Mouse (Mus musculus) forebrain, postnatal 0 days (tissue): Measurements from ENCODE around the gene Sik3. TPM values are rescaled to one million over a fixed set of nuclear protein-coding genes. Genes with fewer than 3 reads are reported as not detected.

Source experiments
- ATAC-seq: fragments of 200-750 bp; cut with Nextera tagmentation; 2 replicates; pipeline ENCODE4 v1.8.0; 2017; ENCODE audit warnings: mild to moderate bottlenecking, moderate library complexity
- DNase-seq: peaks from one replicate; pipeline ENCODE4 v3.0.0-alpha.2; 2015
- H3K27ac ChIP-seq: fragments of 300-500 bp; sonication (generic); 2 replicates; pipeline ENCODE4 v1.5.1; 2014; ENCODE audit warnings: low read depth, mild to moderate bottlenecking, antibody characterized with exemption, low read length, moderate library complexity, mixed read lengths
- H3K27me3 ChIP-seq: fragments of 300-500 bp; sonication (generic); 2 replicates; pipeline ENCODE4 v1.6.1; 2014; ENCODE audit warnings: mild to moderate bottlenecking, low read length, mixed read lengths; ENCODE audit not compliant: insufficient read depth
- H3K36me3 ChIP-seq: fragments of 300-500 bp; sonication (generic); 2 replicates; pipeline ENCODE4 v1.6.1; 2014; ENCODE audit warnings: mild to moderate bottlenecking, moderate library complexity; ENCODE audit not compliant: insufficient read depth
- H3K4me1 ChIP-seq: fragments of 300-500 bp; sonication (generic); 2 replicates; pipeline ENCODE4 v1.6.1; 2014; ENCODE audit warnings: antibody characterized with exemption; ENCODE audit not compliant: insufficient read depth
- H3K4me2 ChIP-seq: fragments of 300-500 bp; sonication (generic); 2 replicates; pipeline ENCODE4 v1.6.1; 2014; ENCODE audit warnings: low read depth, mild to moderate bottlenecking, moderate library complexity
- H3K4me3 ChIP-seq: fragments of 300-500 bp; sonication (generic); 2 replicates; pipeline ENCODE4 v1.5.1; 2014; ENCODE audit warnings: low read depth, low read length, mixed read lengths
- H3K9ac ChIP-seq: fragments of 300-500 bp; sonication (generic); 2 replicates; pipeline ENCODE4 v1.6.1; 2014; ENCODE audit warnings: mild to moderate bottlenecking
- H3K9me3 ChIP-seq: fragments of 300-500 bp; sonication (generic); 2 replicates; pipeline ENCODE4 v1.6.1; 2016; ENCODE audit warnings: low read length
- CTCF ChIP-seq: sonication (generic); IDR thresholded peaks from 2 replicates; pipeline ENCODE4 v1.5.1; 2016; ENCODE audit warnings: antibody characterized with exemption, control low read depth, low read depth
- WGBS: fragments of 180-500 bp; shearing (Covaris S2); extraction: QIAGEN DNeasy Blood & Tissue Kit; methylation state at CpG from one replicate; pipeline ENCODE4 v1.1.7; 2014; 5-methylcytosine and 5-hydroxymethylcytosine counted together
- polyA plus RNA-seq: library from polyadenylated mRNA; unstranded; fragments of >200 nt; fragmentation: Nextera tagmentation; extraction: Ambion mirVana; gene quantifications from 2 replicates; pipeline ENCODE4 v1.2.1, GENCODE M21; 2015
- total RNA-seq: library from RNA; depleted of rRNA; stranded (reverse); fragments of >200 nt; gene quantifications from 2 replicates; pipeline ENCODE4 v1.2.3, GENCODE M21; 2014

The Sik3 gene
- total and polyA plus RNA-seq, 2 experiments from 2014 or later: 9.3 to 27.9 TPM

- 86% methylated on average over 15 of the region's 15 CpGs for WGBS
- Histone ChIP-seq H3K4me1 (no peaks in the 10 kb centered on the region), H3K27me3 (no peaks in the 10 kb centered on the region), H3K4me3 (no peak overlapping the region), H3K4me2 (no peak overlapping the region), H3K9ac (no peak overlapping the region), H3K9me3 (no peaks in the 10 kb centered on the region), H3K36me3 (no peaks in the 10 kb centered on the region), H3K27ac (no peak overlapping the region)
- no peak for TF ChIP-seq CTCF
- no peak for DNase-seq
- no peak for ATAC-seq
These were observed 85.9 kb downstream of the Sik3 start for GRCm38 (mm10) chr9:46098360-46098985.

- TF ChIP-seq CTCF: no peak
These were observed 86.5 kb downstream of the Sik3 start for GRCm38 (mm10) chr9:46099107-46099506.

DNA sequence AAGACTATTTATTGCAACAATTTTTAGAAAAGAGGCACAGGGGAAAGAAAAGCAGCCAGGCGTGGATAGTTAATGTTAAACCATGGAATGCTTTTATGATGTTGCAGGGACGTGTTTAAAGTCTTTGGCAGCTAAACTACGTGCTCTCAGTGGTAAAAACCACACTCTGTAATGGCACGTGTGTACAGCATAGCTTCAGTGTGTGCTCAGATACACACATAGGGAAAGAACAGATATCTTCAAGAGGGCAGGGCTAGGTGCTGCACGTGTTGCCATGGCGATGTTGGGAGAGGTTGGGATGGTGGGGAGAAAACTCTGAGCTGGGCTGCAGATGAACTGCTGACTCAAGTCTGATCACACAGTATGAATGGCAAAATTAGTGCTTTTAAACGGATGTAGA lies 90.5 kb downstream of the Sik3 start:
- Histone ChIP-seq H3K9me3 (no peaks in the 10 kb centered on the region), H3K4me2 (no peak overlapping the region), H3K36me3 (no peaks in the 10 kb centered on the region), H3K27ac (no peak overlapping the region), H3K27me3 (no peaks in the 10 kb centered on the region), H3K9ac (no peak overlapping the region), H3K4me1 (no peaks in the 10 kb centered on the region), H3K4me3 (no peak overlapping the region)
- WGBS: 80% methylated on average over 7 of the region's 7 CpGs
- DNase-seq: no peak
- ATAC-seq: no peak
- no peak for TF ChIP-seq CTCF

More at GRCm38 (mm10) chr9:46099107-46099506, 86.5 kb downstream of the Sik3 start:
- Histone ChIP-seq H3K27ac (no peak overlapping the region), H3K9ac (no peak overlapping the region), H3K4me2 (no peak overlapping the region), H3K4me3 (no peak overlapping the region), H3K4me1 (no peaks in the 10 kb centered on the region), H3K27me3 (no peaks in the 10 kb centered on the region), H3K9me3 (no peaks in the 10 kb centered on the region), H3K36me3 (no peaks in the 10 kb centered on the region)
- 94% methylated on average over 5 of the region's 5 CpGs for WGBS
- DNase-seq (no peak), ATAC-seq (no peak)

GRCm38 (mm10) chr9:46106105-46106504 lies 93.5 kb downstream of the Sik3 start:
- no peak for ATAC-seq
- Histone ChIP-seq H3K4me1 (no peaks in the 10 kb centered on the region), H3K9ac (no peak overlapping the region), H3K9me3 (no peaks in the 10 kb centered on the region), H3K36me3 (no peaks in the 10 kb centered on the region), H3K27ac (no peak overlapping the region), H3K27me3 (no peaks in the 10 kb centered on the region), H3K4me2 (no peak overlapping the region), H3K4me3 (no peak overlapping the region)
- no peak for DNase-seq
- WGBS: 91% methylated on average over 9 of the region's 9 CpGs
- no peak for TF ChIP-seq CTCF

GRCm38 (mm10) chr9:46110648-46111047 lies 98.0 kb downstream of the Sik3 start:
- ATAC-seq: no peak
- no peak overlapping the region for H3K9ac ChIP-seq
- H3K4me1 ChIP-seq: no peaks in the 10 kb centered on the region; the same call in 1 of the 2 replicates
- no peak overlapping the region for H3K27ac ChIP-seq
- H3K4me2 ChIP-seq: no peak overlapping the region
- WGBS: 70% methylated on average over 7 of the region's 7 CpGs
- DNase-seq: no peak
- H3K36me3 ChIP-seq: no peaks in the 10 kb centered on the region
- H3K9me3 ChIP-seq: no peaks in the 10 kb centered on the region
- no peaks in the 10 kb centered on the region for H3K27me3 ChIP-seq
- H3K4me3 ChIP-seq: no peak overlapping the region
- no peak for TF ChIP-seq CTCF

DNA sequence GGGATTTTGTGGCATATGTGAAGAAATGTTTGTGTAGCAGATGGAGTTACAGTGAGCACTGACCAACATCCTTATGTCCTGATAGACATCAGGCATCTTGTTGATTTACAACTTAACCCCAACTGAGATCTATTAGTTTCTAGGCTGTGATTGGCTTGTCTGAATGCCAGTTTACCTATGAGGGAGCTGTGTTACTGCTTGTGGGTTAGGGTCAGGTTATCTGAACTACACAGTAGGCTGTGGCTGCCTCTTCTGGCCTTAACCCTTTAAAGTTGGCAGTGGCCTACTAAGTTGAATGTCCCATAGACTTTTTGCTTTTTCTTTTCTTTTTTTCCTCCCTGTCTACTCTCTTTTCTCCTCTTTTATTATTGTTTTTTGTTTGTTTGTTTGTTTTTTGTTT lies 98.7 kb downstream of the Sik3 start:
- no peaks in the 10 kb centered on the region for H3K27me3 ChIP-seq
- H3K4me1 ChIP-seq: no peaks in the 10 kb centered on the region; the same call in 1 of the 2 replicates
- H3K27ac ChIP-seq: no peak overlapping the region
- H3K9ac ChIP-seq: no peak overlapping the region
- H3K4me2 ChIP-seq: no peak overlapping the region
- no peaks in the 10 kb centered on the region for H3K36me3 ChIP-seq
- DNase-seq (no peak), ATAC-seq (no peak)
- TF ChIP-seq CTCF: no peak
- no peaks in the 10 kb centered on the region for H3K9me3 ChIP-seq
- H3K4me3 ChIP-seq: no peak overlapping the region

DNA sequence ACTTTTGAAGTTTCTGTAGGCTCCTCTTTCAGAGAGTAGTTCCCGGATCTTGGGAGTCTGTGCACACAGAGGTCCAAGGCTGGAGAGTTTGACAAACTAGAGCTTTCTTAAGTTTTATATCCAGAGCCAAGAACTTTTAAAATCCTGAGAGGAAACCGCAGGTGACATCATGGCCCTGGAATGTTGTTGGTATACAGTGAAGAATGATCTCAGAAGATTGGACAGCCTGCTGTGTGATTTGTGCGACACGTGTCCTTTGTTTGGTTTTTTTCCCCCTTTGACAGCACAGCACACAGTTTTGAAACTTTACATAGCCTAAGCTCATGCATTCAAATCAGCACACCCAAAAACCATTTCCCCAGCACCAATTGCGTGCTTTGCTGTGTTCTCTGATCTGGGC lies 99.6 kb downstream of the Sik3 start:
- WGBS: 16% methylated on average over 5 of the region's 5 CpGs
- TF ChIP-seq CTCF: no peak
- Histone ChIP-seq H3K4me1 (no peaks in the 10 kb centered on the region; the same call in 1 of the 2 replicates), H3K4me3 (no peak overlapping the region), H3K4me2 (no peak overlapping the region), H3K27me3 (no peaks in the 10 kb centered on the region), H3K9me3 (no peaks in the 10 kb centered on the region), H3K9ac (no peak overlapping the region), H3K36me3 (no peaks in the 10 kb centered on the region), H3K27ac (no peak overlapping the region)
- ATAC-seq (no peak), DNase-seq (no peak)
